Mouse (Mus musculus) kidney, postnatal 0 days (tissue): ENCODE results near the gene Elfn1. TPM values are rescaled to one million over a fixed set of nuclear protein-coding genes. Genes with fewer than 3 reads are reported as not detected.

Source experiments
- ATAC-seq: fragments of 200-750 bp; cut with Nextera tagmentation; replicated peaks from 2 replicates; pipeline ENCODE4 v1.8.0; 2017; ENCODE audit warnings: low read depth, moderate number of reproducible peaks, moderate TSS enrichment, moderate library complexity; ENCODE audit not compliant: low FRiP score
- DNase-seq: peaks from one replicate; pipeline ENCODE4 v3.0.0-alpha.2; 2016; ENCODE audit warnings: low spot score
- H3K27ac ChIP-seq: fragments of 300-500 bp; sonication (generic); 2 replicates; pipeline ENCODE4 v1.5.1; 2014; ENCODE audit warnings: mild to moderate bottlenecking
- H3K27me3 ChIP-seq: fragments of 300-500 bp; sonication (generic); 2 replicates; pipeline ENCODE4 v1.6.1; 2014; ENCODE audit warnings: low read length, mixed read lengths; ENCODE audit not compliant: insufficient read depth
- H3K36me3 ChIP-seq: fragments of 300-500 bp; sonication (generic); 2 replicates; pipeline ENCODE4 v1.6.1; 2014; ENCODE audit warnings: low read length, mixed read lengths; ENCODE audit not compliant: insufficient read depth
- H3K4me1 ChIP-seq: fragments of 300-500 bp; sonication (generic); replicated peaks from 2 replicates; pipeline ENCODE4 v1.6.1; 2014; ENCODE audit warnings: antibody characterized with exemption, low read length, mixed read lengths; ENCODE audit not compliant: insufficient read depth
- H3K4me2 ChIP-seq: fragments of 300-500 bp; sonication (generic); 2 replicates; pipeline ENCODE4 v1.6.1; 2014; ENCODE audit warnings: mild to moderate bottlenecking, low read length, moderate library complexity, mixed read lengths
- H3K4me3 ChIP-seq: fragments of 300-500 bp; sonication (generic); replicated peaks from 2 replicates; pipeline ENCODE4 v1.5.1; 2014; ENCODE audit warnings: low read depth, low read length
- H3K9ac ChIP-seq: fragments of 300-500 bp; sonication (generic); 2 replicates; pipeline ENCODE4 v1.6.1; 2014; ENCODE audit warnings: low read depth, low read length
- H3K9me3 ChIP-seq: fragments of 300-500 bp; sonication (generic); replicated peaks from 2 replicates; pipeline ENCODE4 v1.6.1; 2016; ENCODE audit warnings: low read length, inconsistent platforms, mixed read lengths
- CTCF ChIP-seq: IDR thresholded peaks from 2 replicates; pipeline ENCODE4 v1.5.1; 2016; ENCODE audit warnings: antibody characterized with exemption, low read depth, mild to moderate bottlenecking, moderate library complexity
- whole genome bisulfite sequencing: fragments of 180-500 bp; shearing (Covaris S2); extraction: QIAGEN DNeasy Blood & Tissue Kit; methylation state at CpG from one replicate; pipeline ENCODE4 v1.1.7; 2014; 5-methylcytosine and 5-hydroxymethylcytosine counted together
- polyA plus RNA-seq: library from polyadenylated mRNA; unstranded; fragments of >200 nt; fragmentation: Nextera tagmentation; extraction: Ambion mirVana; gene quantifications from 2 replicates; pipeline ENCODE4 v1.2.1, GENCODE M21; 2015

Elfn1 gene
- polyA plus RNA-seq, 1 experiment from 2014 or later, result 0.33 TPM

DNA sequence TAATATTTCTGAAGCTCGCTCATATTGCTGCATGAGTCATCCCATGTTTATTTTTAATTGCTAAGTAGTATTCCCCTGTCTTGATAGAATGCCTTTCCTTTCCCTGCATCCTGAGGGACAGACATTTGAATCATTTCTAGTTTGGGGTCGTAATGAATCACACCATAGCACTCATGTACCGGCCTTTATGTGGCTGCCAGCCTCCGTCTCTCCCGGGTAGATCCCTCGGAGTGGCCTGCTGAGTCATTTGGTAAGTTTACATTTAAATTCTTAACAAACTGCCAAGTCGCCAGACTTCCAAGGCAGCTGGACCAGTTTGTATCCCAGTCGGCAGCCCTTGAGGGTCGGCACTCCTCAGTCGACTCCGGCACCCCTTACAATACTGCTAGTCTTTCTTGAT is 13.9 kb downstream of the Elfn1 start:
- Histone ChIP-seq H3K4me3 (no peak overlapping the region), H3K36me3 (no peaks in the 10 kb centered on the region), H3K4me2 (no peak overlapping the region), H3K9me3 (peaks cover 7% of the 10 kb centered on the region; the same call in 1 of the 2 replicates), H3K27me3 (no peaks in the 10 kb centered on the region), H3K4me1 (no peaks in the 10 kb centered on the region), H3K9ac (no peak overlapping the region), H3K27ac (no peak overlapping the region)
- no peak for DNase-seq
- TF ChIP-seq CTCF, result no peak
- WGBS, result 69% methylated on average over 11 of the region's 11 CpGs
- no peak for ATAC-seq

- 0 out of 2 replicates have a peak, but pooled peaks have one; percentile 25 for TF ChIP-seq CTCF
- DNase-seq, result no peak
- H3K4me3 ChIP-seq, result no peak overlapping the region
- no peak for ATAC-seq
- H3K27me3 ChIP-seq, result no peaks in the 10 kb centered on the region
- peaks cover 7% of the 10 kb centered on the region; the same call in 1 of the 2 replicates for H3K9me3 ChIP-seq
- no peak overlapping the region for H3K4me2 ChIP-seq
- H3K27ac ChIP-seq, result no peak overlapping the region
- H3K9ac ChIP-seq, result no peak overlapping the region
- no peaks in the 10 kb centered on the region for H3K36me3 ChIP-seq
- 91% methylated on average over 8 of the region's 8 CpGs for WGBS
- no peaks in the 10 kb centered on the region for H3K4me1 ChIP-seq
Measured at GRCm38 (mm10) chr5:139923867-139924266, 16.1 kb downstream of the Elfn1 start.

DNA sequence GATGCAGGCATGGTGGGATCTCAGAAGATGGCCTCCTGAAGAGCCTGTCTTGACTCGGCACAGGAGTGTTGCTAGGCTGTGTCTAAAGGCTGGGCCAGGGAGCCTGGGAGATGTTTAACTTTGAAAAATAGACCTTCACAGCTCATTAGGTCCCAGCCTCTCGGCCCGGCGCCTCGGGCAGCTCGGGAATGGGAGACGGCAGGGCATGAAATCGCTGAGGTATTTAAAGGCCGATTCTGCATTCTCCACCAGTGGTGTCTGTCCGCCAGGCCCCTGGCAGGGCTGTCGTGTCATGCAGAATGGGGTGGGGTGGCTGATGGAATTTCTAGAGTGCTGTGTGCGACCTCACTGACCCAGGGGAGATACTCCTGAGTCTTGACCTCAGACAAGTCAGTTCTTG is 22.4 kb downstream of the Elfn1 start:
- H3K27ac ChIP-seq, result no peak overlapping the region

DNA sequence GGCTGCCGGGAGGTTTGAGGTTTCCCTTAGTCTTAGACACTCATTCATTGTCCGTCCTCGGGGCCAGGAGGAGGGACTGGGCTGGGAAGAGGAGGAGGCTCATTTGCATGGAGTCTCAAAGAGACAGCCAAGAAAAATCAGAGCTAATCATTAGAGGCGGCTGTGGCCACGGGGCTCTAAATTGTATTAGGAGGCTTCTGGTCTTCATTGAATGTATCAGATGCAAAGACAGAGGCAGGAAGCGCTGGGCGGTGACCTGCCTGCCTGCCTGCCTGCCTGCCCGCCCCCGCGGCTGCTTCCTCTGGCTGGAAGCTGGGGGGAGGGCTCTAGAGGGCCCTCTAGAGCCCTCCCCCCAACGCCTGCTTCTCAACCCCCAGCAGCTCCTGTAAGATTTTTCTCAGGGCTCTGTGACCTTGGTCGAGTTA is 23.2 kb downstream of the Elfn1 start:
- WGBS, result under 1% methylated on average over 12 of the region's 12 CpGs
- Histone ChIP-seq H3K36me3 (no peaks in the 10 kb centered on the region), H3K4me2 (peak overlapping the region; percentile 43), H3K4me1 (peaks cover 28% of the 10 kb centered on the region), H3K9ac (no peak overlapping the region), H3K27me3 (no peaks in the 10 kb centered on the region), H3K4me3 (no peak overlapping the region), H3K9me3 (no peaks in the 10 kb centered on the region), H3K27ac (0 out of 2 replicates have a peak overlapping the region, but pooled peaks have one; percentile 3)
- DNase-seq (peak; percentile 60), ATAC-seq (no peak)
- TF ChIP-seq CTCF, result no peak

More for the DNA sequence above, 22.4 kb downstream of the Elfn1 start:
- no peaks in the 10 kb centered on the region for H3K27me3 ChIP-seq
- DNase-seq, result peak; percentile 72
- no peaks in the 10 kb centered on the region for H3K36me3 ChIP-seq
- no peak for TF ChIP-seq CTCF
- H3K9me3 ChIP-seq, result no peaks in the 10 kb centered on the region
- H3K4me2 ChIP-seq, result no peak overlapping the region
- no peak overlapping the region for H3K9ac ChIP-seq
- 37% methylated on average over 12 of the region's 12 CpGs for WGBS
- H3K4me1 ChIP-seq, result peaks cover 28% of the 10 kb centered on the region
- ATAC-seq, result no peak; the same call in 1 of the 2 replicates
- H3K4me3 ChIP-seq, result no peak overlapping the region

DNA sequence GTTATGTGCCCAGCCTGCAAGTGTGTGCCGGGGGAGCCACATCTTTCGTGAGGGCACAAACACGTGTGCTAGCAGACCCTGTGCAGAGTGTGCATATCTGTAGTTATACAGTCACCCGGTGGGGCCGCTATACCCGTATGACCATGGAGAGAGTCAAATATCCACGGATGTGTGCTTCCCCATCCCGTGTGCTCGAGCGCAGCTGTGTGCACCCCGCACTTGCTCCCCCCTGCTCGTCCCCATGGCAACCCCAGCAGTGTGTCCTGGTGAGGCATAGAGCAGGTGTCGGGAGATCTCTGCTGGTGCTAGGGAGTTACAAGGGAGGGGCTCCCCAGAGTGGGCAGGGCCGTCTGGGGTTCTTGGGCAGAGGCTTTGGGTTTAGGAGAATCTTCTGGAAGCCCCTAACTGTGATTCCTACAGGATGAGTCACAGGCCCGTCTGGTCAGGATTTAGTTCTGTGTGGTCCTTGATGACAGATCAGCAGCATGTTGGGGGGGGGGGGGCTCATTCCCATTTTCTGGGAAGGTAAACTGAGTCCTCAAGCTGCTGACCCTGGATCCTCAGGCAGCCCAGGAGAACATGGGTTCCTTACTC is 24.3 kb downstream of the Elfn1 start:
- DNase-seq (peak; percentile 28), ATAC-seq (peak; percentile 8; the same call in 1 of the 2 replicates)
- H3K27ac ChIP-seq, result no peak overlapping the region
- H3K4me3 ChIP-seq, result no peak overlapping the region
- no peak overlapping the region for H3K4me2 ChIP-seq
- 0 out of 2 replicates have a peak, but pooled peaks have one; percentile 7 for TF ChIP-seq CTCF
- peaks cover 28% of the 10 kb centered on the region for H3K4me1 ChIP-seq
- no peaks in the 10 kb centered on the region for H3K36me3 ChIP-seq
- H3K9me3 ChIP-seq, result no peaks in the 10 kb centered on the region
- WGBS, result 24% methylated on average over 15 of the region's 15 CpGs
- H3K9ac ChIP-seq, result no peak overlapping the region
- H3K27me3 ChIP-seq, result no peaks in the 10 kb centered on the region

GRCm38 (mm10) chr5:139932595-139933271 is 25.0 kb downstream of the Elfn1 start:
- DNase-seq (peak; percentile 87), ATAC-seq (peak; percentile 79)
- no peak overlapping the region for H3K9ac ChIP-seq
- no peaks in the 10 kb centered on the region for H3K9me3 ChIP-seq
- no peak for TF ChIP-seq CTCF
- no peaks in the 10 kb centered on the region for H3K27me3 ChIP-seq
- no peak overlapping the region for H3K4me3 ChIP-seq
- peaks cover 28% of the 10 kb centered on the region for H3K4me1 ChIP-seq
- no peaks in the 10 kb centered on the region for H3K36me3 ChIP-seq
- no peak overlapping the region for H3K4me2 ChIP-seq
- H3K27ac ChIP-seq, result no peak overlapping the region
- WGBS, result 27% methylated on average over 13 of the region's 13 CpGs
